8 mouse cellular contexts compared by ENCODE assay signal in genomic region chr7:99500201-99500600, GRCm38 (mm10). TPM values are rescaled to one million over a fixed set of nuclear protein-coding genes. Genes with fewer than 3 reads are reported as not detected.
DNase-seq lines count a peak whose midpoint lies in the region; ATAC-seq lines count a peak whose summit lies in the region.

No protein-coding gene starts in this region.

- no peak overlapping the region for H3K9ac ChIP-seq in hindbrain, embryonic 15.5 days

- H3K27me3 ChIP-seq in hindbrain, embryonic 15.5 days, result no peaks in the 10 kb centered on the region

- no peak overlapping the region for H3K4me3 ChIP-seq in hindbrain, embryonic 15.5 days

- H3K9me3 ChIP-seq in hindbrain, embryonic 15.5 days, result no peaks in the 10 kb centered on the region

- no peaks in the 10 kb centered on the region for H3K36me3 ChIP-seq in hindbrain, embryonic 15.5 days

- WGBS in hindbrain, embryonic 15.5 days, result 4% methylated on average over 8 of the region's 8 CpGs

- no peak overlapping the region for H3K27ac ChIP-seq in hindbrain, embryonic 15.5 days (replicated peaks)

- DNase-seq in T-cell, adult 2 months (ENCODE audit: low spot score), result peak; percentile 71
- DNase-seq in cerebellum, postnatal 25 days, result peak; percentile 86 to 92
- DNase-seq in gastrocnemius, adult 18-20 months (ENCODE audit: low spot score), result peak; percentile 75
- DNase-seq in layer of hippocampus, postnatal 36 days, result peak; percentile 76 to 79
- peak; percentile 89 for DNase-seq in lung, postnatal 14 days
- DNase-seq in retina, postnatal 7 days (ENCODE audit: low read depth, low spot score), result peak; percentile 72
- DNase-seq in thymus, postnatal 4 days, result peak; percentile 93

- peak; percentile 89 for ATAC-seq in hindbrain, embryonic 15.5 days (ENCODE audit: low FRiP score, low read depth)

- no peak overlapping the region for H3K4me2 ChIP-seq in hindbrain, embryonic 15.5 days

- H3K4me1 ChIP-seq in hindbrain, embryonic 15.5 days (replicated peaks), result 0 out of 2 replicates have a peak, but pooled peaks cover 3% of the 10 kb centered on the region

RNA-seq across cellular contexts. Expression of gene Rps3, which starts 16.7 kb away (rescaled TPM):
- 100 to 1,000 TPM; 232 to 276 TPM for total RNA-seq in gastrocnemius, adult 18-20 months (2021)
- polyA plus RNA-seq in hindbrain, embryonic 15.5 days (2015; fragmentation: Nextera tagmentation; extraction: Ambion mirVana), result 401 and 427 TPM in 2 replicates
- total RNA-seq in layer of hippocampus, postnatal 36 days (2021), result 100 to 1,000 TPM; 250 to 259 TPM

RNA-seq across cellular contexts. Expression of gene Klhl35, which starts 34.4 kb away (rescaled TPM):
- not detected for total RNA-seq in gastrocnemius, adult 18-20 months (2021)
- 5.0 and 7.3 TPM in 2 replicates for polyA plus RNA-seq in hindbrain, embryonic 15.5 days (2015; fragmentation: Nextera tagmentation; extraction: Ambion mirVana)
- total RNA-seq in layer of hippocampus, postnatal 36 days (2021), result 1 to 10 TPM; 1.9 to 3.9 TPM

RNA-seq across cellular contexts. Expression of gene Arrb1, which starts 35.1 kb away (rescaled TPM):
- 10 to 100 TPM; 13.8 to 15.4 TPM for total RNA-seq in gastrocnemius, adult 18-20 months (2021)
- 17.5 and 19.1 TPM in 2 replicates for polyA plus RNA-seq in hindbrain, embryonic 15.5 days (2015; fragmentation: Nextera tagmentation; extraction: Ambion mirVana)
- 100 to 1,000 TPM; 131 to 145 TPM for total RNA-seq in layer of hippocampus, postnatal 36 days (2021)

Comparison
In these comparisons a context has a peak if more than half of its experiments do, and no peak if none do; other contexts are left out.
1. RNA of gene Arrb1, which starts 35.1 kb away (total RNA-seq): 131 to 145 TPM in layer of hippocampus, postnatal 36 days; 13.8 to 15.4 TPM in gastrocnemius, adult 18-20 months; every median in the first group is over 4 times any median in the second.
2. Peak in every context shown above with its lines, with median percentiles within 50 percentile points of each other: DNase-seq.